Mouse (Mus musculus) liver, embryonic 11.5 days (tissue): ENCODE results near the gene Mcf2l. TPM values are rescaled to one million over a fixed set of nuclear protein-coding genes. Genes with fewer than 3 reads are reported as not detected.
A peak's percentile ranks its signal among the peaks of the same experiment; 100 is the strongest.

Experiments used
- ATAC-seq: fragments of 200-750 bp; cut with Nextera tagmentation; replicated peaks from 2 replicates; pipeline ENCODE4 v1.8.0; 2017; ENCODE audit warnings: moderate number of reproducible peaks, mild to moderate bottlenecking, moderate TSS enrichment, moderate library complexity; ENCODE audit not compliant: low FRiP score
- DNase-seq: peaks from one replicate; pipeline ENCODE4 v3.0.0-alpha.2; 2017; ENCODE audit warnings: low spot score
- H3K27ac ChIP-seq: fragments of 300-500 bp; sonication (generic); 2 replicates; pipeline ENCODE4 v1.5.1; 2014; ENCODE audit warnings: mild to moderate bottlenecking, low read depth, low read length, control low read depth
- H3K27me3 ChIP-seq: fragments of 300-500 bp; sonication (generic); replicated peaks from 2 replicates; pipeline ENCODE4 v1.6.1; 2014; ENCODE audit warnings: low read length, mixed read lengths; ENCODE audit not compliant: control insufficient read depth, insufficient read depth
- H3K36me3 ChIP-seq: fragments of 300-500 bp; sonication (generic); 2 replicates; pipeline ENCODE4 v1.6.1; 2014; ENCODE audit warnings: mild to moderate bottlenecking, low read length, moderate library complexity, mixed read lengths; ENCODE audit not compliant: control insufficient read depth, insufficient read depth
- H3K4me1 ChIP-seq: fragments of 300-500 bp; sonication (generic); replicated peaks from 2 replicates; pipeline ENCODE4 v1.6.1; 2014; ENCODE audit warnings: low read length, mixed read lengths; ENCODE audit not compliant: control insufficient read depth, insufficient read depth
- H3K4me2 ChIP-seq: fragments of 300-500 bp; sonication (generic); 2 replicates; pipeline ENCODE4 v1.6.1; 2014; ENCODE audit warnings: mild to moderate bottlenecking, control low read depth, moderate library complexity
- H3K4me3 ChIP-seq: fragments of 300-500 bp; sonication (generic); 2 replicates; pipeline ENCODE4 v1.5.1; 2014; ENCODE audit warnings: low read depth, low read length, control low read depth
- H3K9ac ChIP-seq: fragments of 300-500 bp; sonication (generic); 2 replicates; pipeline ENCODE4 v1.6.1; 2014; ENCODE audit warnings: low read depth, low read length, control low read depth
- H3K9me3 ChIP-seq: fragments of 300-500 bp; sonication (generic); 2 replicates; pipeline ENCODE4 v1.6.1; 2016; ENCODE audit warnings: low read length, inconsistent platforms, mixed read lengths; ENCODE audit not compliant: control insufficient read depth
- WGBS: fragments of 180-500 bp; shearing (Covaris S2); extraction: QIAGEN DNeasy Blood & Tissue Kit; methylation state at CpG from one replicate; pipeline ENCODE4 v1.1.7; 2014; 5-methylcytosine and 5-hydroxymethylcytosine counted together
- polyA plus RNA-seq: library from polyadenylated mRNA; unstranded; fragments of >200 nt; fragmentation: Nextera tagmentation; extraction: Ambion mirVana; gene quantifications from 2 replicates; pipeline ENCODE4 v1.2.1, GENCODE M21; 2014

Gene Mcf2l
- polyA plus RNA-seq, 1 experiment from 2014 or later, result 4.3 TPM

GRCm38 (mm10) chr8:12995481-12995880 is 121.9 kb downstream of the Mcf2l start:
- H3K27me3 ChIP-seq, result no peaks in the 10 kb centered on the region
- H3K4me3 ChIP-seq, result no peak overlapping the region
- no peak overlapping the region for H3K4me2 ChIP-seq
- no peaks in the 10 kb centered on the region for H3K36me3 ChIP-seq
- 70% methylated on average over 5 of the region's 5 CpGs for WGBS
- DNase-seq, result no peak
- no peak overlapping the region for H3K9ac ChIP-seq
- no peak overlapping the region for H3K27ac ChIP-seq
- no peaks in the 10 kb centered on the region for H3K9me3 ChIP-seq
- H3K4me1 ChIP-seq, result no peaks in the 10 kb centered on the region
- no peak for ATAC-seq

GRCm38 (mm10) chr8:12996831-12997275 is 123.2 kb downstream of the Mcf2l start:
- ATAC-seq, result no peak
- H3K9me3 ChIP-seq, result no peaks in the 10 kb centered on the region
- no peak overlapping the region for H3K4me2 ChIP-seq
- no peak overlapping the region for H3K9ac ChIP-seq
- DNase-seq, result no peak
- H3K4me1 ChIP-seq, result no peaks in the 10 kb centered on the region
- no peaks in the 10 kb centered on the region for H3K27me3 ChIP-seq
- no peak overlapping the region for H3K27ac ChIP-seq
- H3K36me3 ChIP-seq, result 0 out of 2 replicates have a peak, but pooled peaks cover under 1% of the 10 kb centered on the region
- H3K4me3 ChIP-seq, result no peak overlapping the region
- 57% methylated on average over 8 of the region's 8 CpGs for WGBS

- H3K27me3 ChIP-seq, result no peaks in the 10 kb centered on the region
- ATAC-seq, result no peak
- H3K4me1 ChIP-seq, result no peaks in the 10 kb centered on the region
- DNase-seq, result no peak
- no peak overlapping the region for H3K27ac ChIP-seq
- H3K36me3 ChIP-seq, result 0 out of 2 replicates have a peak, but pooled peaks cover 2% of the 10 kb centered on the region
- H3K9me3 ChIP-seq, result no peaks in the 10 kb centered on the region
- 67% methylated on average over 8 of the region's 8 CpGs for WGBS
- no peak overlapping the region for H3K9ac ChIP-seq
- no peak overlapping the region for H3K4me3 ChIP-seq
- no peak overlapping the region for H3K4me2 ChIP-seq
Observed at GRCm38 (mm10) chr8:12998331-12998730, 124.7 kb downstream of the Mcf2l start.

- H3K4me2 ChIP-seq, result no peak overlapping the region
- no peak overlapping the region for H3K9ac ChIP-seq
- H3K27me3 ChIP-seq, result no peaks in the 10 kb centered on the region
- no peak for DNase-seq
- H3K9me3 ChIP-seq, result no peaks in the 10 kb centered on the region
- ATAC-seq, result no peak
- no peaks in the 10 kb centered on the region for H3K4me1 ChIP-seq
- no peak overlapping the region for H3K4me3 ChIP-seq
- WGBS, result 67% methylated on average over 9 of the region's 9 CpGs
- H3K36me3 ChIP-seq, result 0 out of 2 replicates have a peak, but pooled peaks cover 2% of the 10 kb centered on the region
- H3K27ac ChIP-seq, result no peak overlapping the region
Observed at GRCm38 (mm10) chr8:12999793-13000192, 126.2 kb downstream of the Mcf2l start.

- Histone ChIP-seq H3K4me1 (no peaks in the 10 kb centered on the region), H3K27ac (no peak overlapping the region), H3K4me3 (no peak overlapping the region), H3K27me3 (no peaks in the 10 kb centered on the region), H3K9ac (no peak overlapping the region), H3K4me2 (no peak overlapping the region), H3K36me3 (no peaks in the 10 kb centered on the region), H3K9me3 (no peaks in the 10 kb centered on the region)
- ATAC-seq, result no peak
- no peak for DNase-seq
- WGBS, result 70% methylated on average over 4 of the region's 4 CpGs
Observed at GRCm38 (mm10) chr8:13007458-13007857, 133.9 kb downstream of the Mcf2l start.

- Histone ChIP-seq H3K4me3 (no peak overlapping the region), H3K4me2 (no peak overlapping the region), H3K27me3 (no peaks in the 10 kb centered on the region), H3K4me1 (no peaks in the 10 kb centered on the region), H3K9me3 (no peaks in the 10 kb centered on the region), H3K27ac (no peak overlapping the region), H3K9ac (no peak overlapping the region), H3K36me3 (peaks cover 4% of the 10 kb centered on the region; the same call in 1 of the 2 replicates)
- DNase-seq, result no peak
- ATAC-seq, result no peak
- 50% methylated on average over 4 of the region's 4 CpGs for WGBS
Observed at GRCm38 (mm10) chr8:13010313-13010712, 136.7 kb downstream of the Mcf2l start.

- 48% methylated on average over 4 of the region's 4 CpGs for WGBS
Observed at GRCm38 (mm10) chr8:13019560-13019959, 146.0 kb downstream of the Mcf2l start.

GRCm38 (mm10) chr8:13021830-13022229 is 148.2 kb downstream of the Mcf2l start:
- 88% methylated on average over 8 of the region's 8 CpGs for WGBS
- Histone ChIP-seq H3K27me3 (0 out of 2 replicates have a peak, but pooled peaks cover 4% of the 10 kb centered on the region), H3K4me3 (no peak overlapping the region), H3K4me2 (no peak overlapping the region), H3K9me3 (no peaks in the 10 kb centered on the region), H3K27ac (no peak overlapping the region), H3K9ac (no peak overlapping the region), H3K4me1 (no peaks in the 10 kb centered on the region), H3K36me3 (no peaks in the 10 kb centered on the region)
- DNase-seq, result no peak
- ATAC-seq, result no peak

More at GRCm38 (mm10) chr8:13019560-13019959, 146.0 kb downstream of the Mcf2l start:
- Histone ChIP-seq H3K27ac (no peak overlapping the region), H3K36me3 (no peaks in the 10 kb centered on the region), H3K4me2 (no peak overlapping the region), H3K4me1 (no peaks in the 10 kb centered on the region), H3K27me3 (no peaks in the 10 kb centered on the region), H3K9me3 (no peaks in the 10 kb centered on the region), H3K9ac (no peak overlapping the region), H3K4me3 (no peak overlapping the region)
- no peak for DNase-seq
- ATAC-seq, result no peak

- H3K9me3 ChIP-seq, result no peaks in the 10 kb centered on the region
- H3K4me3 ChIP-seq, result no peak within 1 kb of the TSS; the same call in 1 of the 2 replicates
- H3K36me3 ChIP-seq, result no peaks in the 10 kb centered on the region
- 57% methylated on average over 10 of the region's 10 CpGs for WGBS
- no peak within 1 kb of the TSS for H3K9ac ChIP-seq
- no peak within 1 kb of the TSS for H3K27ac ChIP-seq
- ATAC-seq (no peak; the same call in 1 of the 2 replicates), DNase-seq (no peak)
- H3K27me3 ChIP-seq, result 0 out of 2 replicates have a peak, but pooled peaks cover 4% of the 10 kb centered on the region
- no peaks in the 10 kb centered on the region for H3K4me1 ChIP-seq
- peak within 1 kb of the TSS; percentile 33; the same call in 1 of the 2 replicates for H3K4me2 ChIP-seq
Observed at GRCm38 (mm10) chr8:13025487-13026224, 152.1 kb downstream of the Mcf2l start, which contains the start of gene F7. F7 (plus strand) TSS chr8:13026034.
